Mouse (Mus musculus): ENCODE results near the gene D630003M21Rik.

DNA sequence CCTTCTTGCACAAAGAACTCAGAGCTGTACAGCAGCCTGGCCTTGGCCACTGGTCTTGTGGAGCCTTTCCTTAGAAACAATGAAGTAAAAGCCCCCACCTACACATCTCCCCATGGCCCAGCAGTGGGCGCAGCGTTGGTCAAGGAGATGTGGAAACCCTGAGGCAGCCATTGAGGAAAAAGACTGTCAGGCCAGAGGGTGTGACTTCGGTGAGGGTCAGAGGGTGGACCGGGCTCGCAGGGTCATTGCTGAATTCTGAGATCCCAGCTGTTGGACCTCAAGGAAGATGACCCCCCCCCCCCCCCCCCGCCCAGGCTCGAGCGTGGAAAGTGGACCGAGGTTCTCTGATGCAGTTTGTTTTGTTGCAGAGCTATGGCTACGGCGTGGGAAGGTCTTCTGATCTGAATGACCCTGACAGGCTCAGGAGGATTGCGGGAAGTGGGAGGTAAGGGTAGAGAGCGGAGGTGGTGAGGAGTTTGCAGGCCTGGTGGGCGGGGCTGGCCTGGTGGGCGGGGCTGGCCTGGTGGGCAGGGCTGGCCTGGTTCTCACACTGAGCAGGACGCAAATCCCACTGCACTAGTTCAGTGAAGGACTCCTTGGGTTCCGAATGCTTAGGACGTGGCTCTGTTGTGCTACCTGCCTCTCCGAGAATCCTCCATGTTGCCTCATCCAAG is 50.2 kb downstream of the D630003M21Rik start:
- TF ChIP-seq EP300 (IDR thresholded peaks at IDR 0.05; ENCODE audit: insufficient read depth, low read depth, low read length) (no peak), CTCF (IDR thresholded peaks at IDR 0.05; ENCODE audit: low read depth, low read length) (no peak), POLR2A (IDR thresholded peaks at IDR 0.05; ENCODE audit: insufficient read depth, low read length) (no peak)

Measured in ES-Bruce4 (cell line).